Mouse (Mus musculus): ENCODE measurements around the gene Lipc. TPM values are rescaled to one million over a fixed set of nuclear protein-coding genes. Genes with fewer than 3 reads are reported as not detected.

Lipc gene
- polyA plus RNA-seq, 1 experiment from 2014 or later: not detected

- no peak overlapping the region for H3K27ac ChIP-seq
- ATAC-seq (ENCODE audit: low FRiP score, low read depth): no peak
These were observed 156.6 kb downstream of the Lipc start for GRCm38 (mm10) chr9:70795439-70795757.

GRCm38 (mm10) chr9:70794643-70795438 lies 157.2 kb downstream of the Lipc start:
- H3K9me3 ChIP-seq: no peaks in the 10 kb centered on the region
- no peaks in the 10 kb centered on the region for H3K27me3 ChIP-seq (replicated peaks)
- no peak overlapping the region for H3K9ac ChIP-seq
- WGBS: 56% methylated on average over 15 of the region's 15 CpGs
- peaks cover 7% of the 10 kb centered on the region for H3K4me1 ChIP-seq
- H3K27ac ChIP-seq: no peak overlapping the region
- no peak overlapping the region for H3K4me3 ChIP-seq
- no peak; the same call in 1 of the 2 replicates for ATAC-seq (ENCODE audit: low FRiP score, low read depth)
- H3K4me2 ChIP-seq (replicated peaks): no peak overlapping the region
- H3K36me3 ChIP-seq: no peaks in the 10 kb centered on the region

More at GRCm38 (mm10) chr9:70795439-70795757, 156.6 kb downstream of the Lipc start:
- H3K9me3 ChIP-seq: no peaks in the 10 kb centered on the region
- H3K36me3 ChIP-seq: no peaks in the 10 kb centered on the region
- H3K4me1 ChIP-seq: peaks cover 7% of the 10 kb centered on the region
- H3K27me3 ChIP-seq (replicated peaks): no peaks in the 10 kb centered on the region
- H3K4me3 ChIP-seq: no peak overlapping the region
- no peak overlapping the region for H3K9ac ChIP-seq
- H3K4me2 ChIP-seq (replicated peaks): no peak overlapping the region
- 64% methylated on average over 2 of the region's 2 CpGs for WGBS

- Histone ChIP-seq H3K36me3 (no peaks in the 10 kb centered on the region), H3K4me3 (no peak overlapping the region), H3K9me3 (no peaks in the 10 kb centered on the region), H3K27ac (no peak overlapping the region), H3K4me1 (peaks cover 7% of the 10 kb centered on the region), H3K27me3 (replicated peaks) (no peaks in the 10 kb centered on the region), H3K9ac (no peak overlapping the region), H3K4me2 (replicated peaks) (no peak overlapping the region)
- ATAC-seq (ENCODE audit: low FRiP score, low read depth): no peak
- WGBS: 90% methylated on average over 4 of the region's 4 CpGs
These were observed 161.4 kb downstream of the Lipc start for GRCm38 (mm10) chr9:70790621-70791020.

DNA sequence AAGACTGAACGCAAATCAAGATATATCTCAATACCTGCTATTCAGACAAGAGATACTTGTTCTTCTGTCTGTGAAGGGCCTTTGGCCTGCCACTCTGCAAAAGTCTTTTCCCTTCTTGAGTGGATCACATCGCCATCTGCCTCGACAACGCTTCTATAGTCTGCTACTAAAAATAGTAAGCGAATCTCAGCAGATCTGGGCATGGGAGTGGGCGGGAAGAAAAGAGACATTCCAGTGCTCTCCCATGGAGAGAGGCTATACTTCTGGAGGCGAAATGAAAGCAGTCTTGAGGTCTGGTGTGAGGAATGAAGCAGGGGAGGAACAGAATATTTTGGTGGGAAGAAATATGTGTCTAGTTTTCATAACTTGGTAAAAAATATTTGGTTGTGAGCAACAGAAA lies 163.3 kb downstream of the Lipc start:
- Histone ChIP-seq H3K4me1 (no peaks in the 10 kb centered on the region), H3K4me2 (replicated peaks) (no peak overlapping the region), H3K36me3 (no peaks in the 10 kb centered on the region), H3K27me3 (replicated peaks) (no peaks in the 10 kb centered on the region), H3K9me3 (no peaks in the 10 kb centered on the region), H3K4me3 (no peak overlapping the region), H3K27ac (no peak overlapping the region), H3K9ac (no peak overlapping the region)
- no peak for ATAC-seq (ENCODE audit: low FRiP score, low read depth)
- WGBS: 82% methylated on average over 7 of the region's 7 CpGs

DNA sequence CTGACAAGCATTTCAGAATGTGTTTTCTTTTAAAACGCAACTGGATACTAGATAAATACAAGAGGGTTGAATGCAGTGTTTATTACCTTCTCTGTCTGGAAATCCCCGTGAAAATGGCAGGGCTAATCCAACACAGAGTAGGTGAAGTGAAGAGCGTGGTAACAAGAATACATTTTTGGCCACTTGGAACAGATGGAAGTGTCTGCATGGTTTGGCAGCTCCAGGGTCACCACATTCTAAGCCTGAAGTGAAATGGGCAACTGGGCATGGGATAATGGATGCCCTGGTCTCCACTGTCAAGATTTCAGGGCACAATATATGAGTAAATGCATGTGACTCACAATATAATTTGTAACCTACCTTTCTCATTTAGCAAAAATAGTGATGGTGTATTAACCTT lies 169.8 kb downstream of the Lipc start:
- no peak overlapping the region for H3K27ac ChIP-seq
- H3K9me3 ChIP-seq: no peaks in the 10 kb centered on the region
- no peak overlapping the region for H3K4me3 ChIP-seq
- no peak overlapping the region for H3K9ac ChIP-seq
- 78% methylated on average over 3 of the region's 3 CpGs for WGBS
- no peak for ATAC-seq (ENCODE audit: low FRiP score, low read depth)
- H3K27me3 ChIP-seq (replicated peaks): no peaks in the 10 kb centered on the region
- H3K36me3 ChIP-seq: peaks cover 6% of the 10 kb centered on the region; the same call in 1 of the 2 replicates
- no peaks in the 10 kb centered on the region for H3K4me1 ChIP-seq
- H3K4me2 ChIP-seq (replicated peaks): no peak overlapping the region

GRCm38 (mm10) chr9:70775517-70775916 lies 176.5 kb downstream of the Lipc start:
- peaks cover 6% of the 10 kb centered on the region; the same call in 1 of the 2 replicates for H3K36me3 ChIP-seq
- ATAC-seq (ENCODE audit: low FRiP score, low read depth): no peak
- H3K4me1 ChIP-seq: no peaks in the 10 kb centered on the region
- no peak overlapping the region for H3K4me3 ChIP-seq
- H3K4me2 ChIP-seq (replicated peaks): no peak overlapping the region
- no peaks in the 10 kb centered on the region for H3K27me3 ChIP-seq (replicated peaks)
- WGBS: 93% methylated on average over 2 of the region's 2 CpGs
- H3K9me3 ChIP-seq: no peaks in the 10 kb centered on the region
- no peak overlapping the region for H3K9ac ChIP-seq
- H3K27ac ChIP-seq: no peak overlapping the region

DNA sequence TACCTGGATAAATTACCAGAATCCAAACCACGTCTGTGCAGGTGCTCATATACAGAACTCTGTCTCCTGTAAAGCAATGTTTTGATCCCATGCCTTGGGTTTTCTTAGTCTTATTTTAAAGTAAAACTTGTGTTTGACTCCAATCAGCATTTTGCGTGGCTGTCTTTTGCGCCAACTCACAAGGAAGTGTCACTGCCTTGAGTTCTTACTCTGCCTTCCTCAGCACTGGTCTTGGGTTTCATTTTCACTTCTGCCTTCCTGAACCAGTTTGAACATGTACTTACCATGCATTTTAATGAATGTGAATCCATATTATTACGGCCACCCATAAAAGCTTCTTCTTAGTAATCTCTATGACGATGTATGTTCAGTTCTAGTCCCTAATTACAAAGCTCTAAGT lies 191.1 kb downstream of the Lipc start:
- Histone ChIP-seq H3K27me3 (replicated peaks) (no peaks in the 10 kb centered on the region), H3K4me3 (no peak overlapping the region), H3K36me3 (peaks cover 30% of the 10 kb centered on the region), H3K4me2 (replicated peaks) (no peak overlapping the region), H3K9ac (no peak overlapping the region), H3K27ac (no peak overlapping the region), H3K4me1 (no peaks in the 10 kb centered on the region), H3K9me3 (no peaks in the 10 kb centered on the region)
- ATAC-seq (ENCODE audit: low FRiP score, low read depth): no peak
- WGBS: 95% methylated on average over 5 of the region's 5 CpGs

- peaks cover 26% of the 10 kb centered on the region for H3K36me3 ChIP-seq
- WGBS: 90% methylated on average over 3 of the region's 3 CpGs
- H3K9ac ChIP-seq: no peak overlapping the region
- no peak overlapping the region for H3K4me3 ChIP-seq
- no peaks in the 10 kb centered on the region for H3K4me1 ChIP-seq
- H3K27me3 ChIP-seq (replicated peaks): no peaks in the 10 kb centered on the region
- no peak overlapping the region for H3K27ac ChIP-seq
- H3K4me2 ChIP-seq (replicated peaks): no peak overlapping the region
- H3K9me3 ChIP-seq: no peaks in the 10 kb centered on the region
- no peak for ATAC-seq (ENCODE audit: low FRiP score, low read depth)
These were observed 200.4 kb downstream of the Lipc start for GRCm38 (mm10) chr9:70751504-70752222.

Small RNA genes within 50 kb of the gene (microRNA-seq; reads per million reads assigned to microRNA genes)
- gene Gm25149: not detected

Other genes starting within 250 kb of the Lipc start
- gene Aqp9, start 216.5 kb upstream of the Lipc start, polyA plus RNA-seq (2016; fragmentation: Nextera tagmentation; extraction: Ambion mirVana): 0.09 TPM in 1 of 2 replicates, not detected in the other

Data from neural tube, embryonic 12.5 days (tissue).